Mouse (Mus musculus) lung, postnatal 4 days (tissue): ENCODE results near the gene C130060K24Rik.

Source experiments
- DNase-seq, 2 experiments: peaks; one replicate each; pipeline ENCODE4 v3.0.0; 2021

The C130060K24Rik gene

DNA sequence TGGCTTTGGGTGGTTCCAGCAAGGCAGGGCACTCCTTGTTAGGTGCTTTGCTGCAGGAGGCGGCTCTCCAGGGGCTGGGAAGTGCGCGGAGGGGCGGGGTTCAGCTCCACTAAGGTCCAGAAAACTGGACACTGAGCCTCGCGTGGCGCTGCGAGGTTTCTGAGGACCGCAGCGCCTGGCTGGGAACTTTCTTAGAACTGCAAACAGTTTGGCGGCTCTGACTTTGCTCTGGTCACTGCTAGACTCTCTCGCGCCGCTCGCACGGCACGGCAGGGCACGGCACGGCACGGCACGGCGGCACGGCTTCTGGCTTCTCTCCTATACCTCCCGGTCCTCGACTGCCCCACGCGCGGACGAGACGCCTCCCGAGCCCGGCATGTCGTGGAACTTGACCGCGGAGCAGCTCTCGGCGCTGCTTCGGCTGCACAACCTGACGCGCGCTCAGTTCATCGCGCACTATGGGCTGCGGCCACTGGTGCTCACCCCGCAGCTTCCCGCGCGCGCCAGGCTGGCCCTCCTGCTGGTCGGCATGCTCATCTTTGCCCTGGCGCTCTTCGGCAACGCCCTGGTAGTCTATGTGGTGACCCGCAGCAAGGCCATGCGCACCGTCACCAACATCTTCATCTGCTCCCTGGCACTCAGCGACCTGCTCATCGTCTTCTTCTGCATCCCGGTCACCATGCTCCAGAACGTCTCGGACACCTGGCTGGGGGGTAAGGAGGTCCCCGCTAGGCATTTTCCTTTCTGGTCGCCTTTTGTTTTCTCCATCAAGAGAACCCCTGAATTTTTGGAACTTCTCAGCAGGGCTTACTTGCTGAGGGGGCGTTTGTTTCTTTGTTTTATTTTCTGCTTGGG is at the start of gene C130060K24Rik:
Gene C130060K24Rik, plus strand, starts transcription at position 188 of the 855 bp plus-strand sequence.
- peak; percentile 6 to 25 for DNase-seq

DNA sequence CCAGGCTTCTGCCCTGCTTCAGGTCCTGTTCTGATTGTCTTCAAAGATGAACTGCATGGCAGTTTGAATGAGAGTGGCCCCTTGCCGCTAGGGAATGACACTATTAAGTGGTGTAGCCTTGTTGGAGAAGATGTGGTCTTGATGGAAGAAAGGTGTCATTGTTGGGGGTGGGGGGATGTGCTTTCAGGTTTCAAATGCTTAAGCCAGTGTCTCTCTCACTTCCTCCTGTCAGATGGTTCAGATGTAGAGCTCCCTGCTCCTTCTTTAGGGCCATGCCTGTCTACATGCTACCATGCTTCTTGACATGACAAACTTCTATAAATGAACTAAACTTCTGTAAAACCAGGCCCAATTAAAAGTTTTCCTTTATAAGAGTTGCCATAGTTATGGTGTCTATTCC is 46.7 kb upstream of the C130060K24Rik start:
- no peak for DNase-seq

DNA sequence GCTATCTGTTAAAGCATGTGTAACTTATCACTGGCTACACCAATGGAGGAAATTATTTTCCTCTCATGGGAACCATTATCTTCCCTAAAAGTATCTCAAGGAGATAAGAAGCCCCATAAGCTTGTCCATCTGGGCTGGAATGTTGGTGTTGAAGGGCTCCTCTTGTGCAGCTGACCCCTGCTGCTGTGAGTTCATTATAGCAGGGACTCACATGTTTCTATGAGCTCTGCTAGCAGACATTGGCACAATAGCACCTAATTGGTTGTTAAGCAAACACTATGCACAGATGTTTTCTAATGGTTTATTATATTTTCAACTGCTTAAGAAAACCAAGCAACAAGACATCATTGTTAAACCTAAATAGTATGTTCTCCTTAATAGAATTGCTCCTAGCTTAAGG is 41.5 kb upstream of the C130060K24Rik start:
- DNase-seq = no peak

DNA sequence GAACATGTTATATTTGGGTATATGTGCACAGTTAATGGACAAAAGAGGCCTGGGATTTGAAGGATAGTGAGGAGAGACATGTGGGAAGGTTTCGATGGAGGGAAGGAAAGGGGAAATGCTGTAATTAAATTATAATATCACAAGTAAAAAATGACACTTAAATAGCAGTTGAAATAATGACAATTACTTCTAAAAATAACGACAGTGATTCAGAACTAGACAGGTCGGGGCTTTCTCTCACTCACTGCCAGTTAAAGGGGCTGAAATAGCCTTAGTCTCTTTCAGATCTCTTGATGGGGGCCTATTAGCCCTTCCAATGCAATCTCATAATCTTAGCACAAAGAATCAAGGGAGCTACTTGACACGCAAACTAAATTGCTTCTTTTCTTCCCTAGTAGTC is 39.5 kb upstream of the C130060K24Rik start:
- DNase-seq = no peak

DNA sequence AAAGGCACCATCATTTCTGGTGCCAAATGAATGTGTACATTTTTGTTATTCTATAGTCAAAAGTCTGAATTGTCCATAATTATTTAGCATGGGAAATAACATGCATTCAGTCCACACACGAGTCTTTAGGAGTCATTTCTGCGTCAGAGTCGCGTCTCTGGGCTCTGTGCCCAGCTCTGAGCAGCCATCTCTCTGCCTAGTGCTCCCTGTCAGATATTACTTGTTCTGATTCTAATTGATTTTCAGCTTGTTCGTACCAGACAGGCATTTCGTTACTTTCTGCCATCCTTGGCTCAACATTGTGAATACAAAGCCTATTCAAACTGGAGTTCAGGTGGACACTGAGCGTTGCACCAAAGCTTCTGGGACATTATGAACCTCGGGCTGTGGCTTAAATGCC is 33.2 kb upstream of the C130060K24Rik start:
- no peak for DNase-seq

DNA sequence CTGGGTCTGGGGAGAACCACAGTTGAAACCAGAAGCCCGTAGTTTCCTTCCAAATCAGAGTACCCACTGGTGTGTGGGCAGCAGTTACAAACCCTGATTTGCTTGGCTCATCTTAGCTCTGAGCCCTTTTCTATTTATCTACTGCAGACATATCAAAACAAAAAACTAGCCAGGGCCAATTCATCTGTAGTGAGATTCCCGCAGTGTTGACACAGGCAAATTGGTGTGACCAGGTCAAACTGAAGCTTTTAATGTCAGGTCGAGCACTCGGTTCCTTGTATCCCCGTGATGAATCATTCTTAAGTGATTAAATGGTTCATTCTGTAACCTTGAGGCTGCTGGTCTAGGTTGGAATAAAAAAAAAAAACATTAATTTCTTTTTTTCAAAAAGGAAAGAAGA is 32.6 kb upstream of the C130060K24Rik start:
- no peak for DNase-seq

DNA sequence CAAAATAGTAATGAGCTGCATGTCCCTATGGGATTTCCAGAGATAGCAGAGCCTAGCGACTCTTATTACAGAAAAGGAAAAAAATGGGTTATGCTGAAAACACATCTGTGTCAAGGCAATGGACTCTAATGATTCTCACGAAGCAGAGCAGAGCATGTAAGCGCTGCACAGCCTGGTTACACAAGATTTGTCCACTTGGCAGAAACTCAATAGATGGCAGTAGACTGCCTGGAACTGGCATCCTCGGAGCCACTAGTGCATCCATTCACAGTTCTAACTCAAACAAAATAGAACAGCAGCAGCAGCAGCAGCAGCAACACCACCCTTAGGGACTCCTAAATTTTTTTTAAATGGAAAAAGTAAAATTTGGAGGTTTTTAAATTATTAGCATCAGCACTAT is 29.3 kb upstream of the C130060K24Rik start:
- no peak for DNase-seq

DNA sequence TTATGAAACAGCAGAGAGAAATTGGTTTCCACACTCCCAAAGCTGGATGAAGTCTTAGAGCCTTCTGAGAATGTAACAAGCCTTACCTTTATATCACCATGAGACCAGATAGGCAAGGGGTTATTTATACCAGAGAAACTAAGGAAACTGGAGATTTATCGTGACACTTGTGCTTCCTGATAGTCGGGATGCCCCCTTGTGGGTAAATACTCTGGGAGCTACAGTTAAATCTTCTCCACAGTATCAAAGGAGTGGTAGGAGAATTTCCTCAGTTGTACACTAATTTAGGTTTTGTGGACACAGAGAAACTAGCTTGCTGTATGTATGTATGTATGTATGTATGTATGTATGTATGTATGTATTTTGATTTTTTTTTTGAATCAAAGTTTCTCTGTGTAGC is 5.0 kb upstream of the C130060K24Rik start:
- no peak for DNase-seq

DNA sequence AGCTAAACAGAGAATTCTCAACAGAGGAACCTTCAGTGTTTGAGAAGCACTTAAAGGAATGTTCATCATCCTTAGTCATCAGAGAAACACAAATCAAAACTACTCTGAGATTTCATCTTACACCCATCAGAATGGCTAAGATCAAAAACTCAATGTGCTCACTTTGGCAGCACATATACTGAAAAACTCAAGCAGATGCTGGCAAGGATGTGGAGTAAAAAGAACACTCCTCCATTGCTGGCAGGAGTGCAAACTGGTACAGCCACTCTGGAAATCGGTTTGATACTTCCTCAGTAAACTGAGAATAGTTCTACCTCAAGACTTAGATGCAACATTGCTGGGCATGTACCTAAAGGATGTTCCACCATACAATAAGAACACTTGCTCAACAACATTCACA is 41.0 kb downstream of the C130060K24Rik start:
- no peak for DNase-seq

DNA sequence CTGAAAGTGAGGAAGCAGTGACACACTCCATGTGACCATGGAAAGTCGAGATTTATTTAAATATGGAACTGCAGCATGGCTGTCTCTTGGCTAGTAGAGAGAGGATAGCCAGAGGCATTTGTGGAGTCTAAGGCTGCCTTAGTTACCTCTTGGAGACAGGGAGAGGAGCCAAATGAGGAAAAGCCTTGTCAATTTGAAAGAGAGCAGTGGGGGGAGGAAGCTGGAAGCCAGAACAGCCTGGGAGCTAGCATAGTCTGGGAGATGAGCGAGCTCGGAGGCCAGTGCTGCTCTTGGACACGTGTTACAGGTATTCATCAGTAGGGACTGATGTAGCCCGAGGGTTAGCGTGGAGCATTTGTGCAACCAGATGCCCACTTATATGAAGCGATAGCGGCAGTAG is 46.2 kb downstream of the C130060K24Rik start:
- no peak for DNase-seq

DNA sequence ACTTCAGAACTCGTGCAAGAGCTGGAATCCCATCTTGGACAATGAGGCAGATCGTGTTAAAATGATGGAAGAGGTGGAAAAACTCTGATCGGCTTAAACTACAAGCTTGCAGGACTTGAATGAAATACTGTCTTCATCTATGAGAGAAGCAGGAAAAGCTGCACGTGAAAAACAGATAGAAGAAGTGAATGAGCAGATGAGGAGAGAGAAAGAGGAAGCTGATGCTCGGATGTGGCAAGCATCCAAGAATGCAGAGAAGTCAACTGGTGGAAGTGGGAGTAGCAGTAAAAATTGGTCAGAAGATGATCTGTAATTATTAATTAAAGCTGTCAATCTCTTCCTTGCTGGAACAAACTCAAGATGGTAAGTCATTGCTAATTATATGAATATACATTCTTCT is 52.3 kb downstream of the C130060K24Rik start:
- no peak for DNase-seq

DNA sequence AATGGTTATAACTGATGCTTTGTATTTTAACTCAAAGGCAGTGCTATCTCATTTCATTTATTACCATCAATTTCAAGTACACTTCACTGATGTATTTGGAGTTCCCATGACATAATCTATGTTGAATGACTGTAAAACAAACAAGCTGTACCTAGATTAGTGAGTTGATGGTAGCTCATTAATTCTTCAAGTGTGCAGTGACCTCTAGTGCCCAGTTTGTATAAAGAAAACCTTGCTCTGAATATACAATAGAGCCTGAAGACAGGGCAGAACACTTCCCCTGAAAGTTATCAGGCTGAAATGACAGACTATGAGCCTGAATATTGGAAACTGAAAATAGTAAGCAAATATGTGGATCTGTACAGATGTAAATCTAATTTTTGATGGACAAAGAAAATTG is 72.6 kb downstream of the C130060K24Rik start:
- DNase-seq = peak in 1 of 2 experiments; percentile 5

DNA sequence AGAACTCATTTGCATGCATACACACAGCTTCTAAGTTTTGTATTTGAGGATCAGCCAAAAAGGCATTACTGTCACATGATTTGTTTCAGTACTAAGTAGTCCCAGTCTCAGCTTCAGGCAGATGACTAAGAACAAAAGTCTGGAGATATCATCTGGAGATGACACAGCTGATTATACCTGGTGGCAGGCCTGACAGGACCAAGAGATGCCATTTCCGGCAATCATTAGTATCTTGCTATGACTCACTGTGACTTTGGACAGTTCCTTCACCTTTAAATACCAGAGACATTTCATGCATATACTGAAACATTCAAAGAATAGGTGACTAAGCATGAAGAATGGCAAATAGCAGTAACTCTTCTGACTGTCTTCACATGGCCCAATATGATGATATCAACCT is 84.4 kb downstream of the C130060K24Rik start:
- no peak for DNase-seq

DNA sequence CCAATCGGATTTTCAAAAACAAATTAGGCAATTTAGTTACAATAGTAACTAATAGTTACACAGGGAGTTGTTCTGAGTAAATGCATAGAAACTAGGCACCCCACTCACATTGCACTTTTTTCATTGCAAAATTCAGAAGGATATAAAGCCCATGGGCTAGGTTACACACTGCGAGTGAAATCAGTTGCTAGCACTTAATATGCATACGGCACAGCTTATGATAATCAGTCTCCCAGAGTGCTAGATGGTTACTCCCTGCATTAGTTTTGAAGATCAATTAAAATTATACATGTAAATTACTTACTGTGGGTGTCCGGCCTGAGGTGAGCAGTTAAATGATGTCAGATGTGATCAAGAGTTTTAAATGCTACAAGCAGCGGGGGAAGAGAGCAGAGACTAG is 89.4 kb downstream of the C130060K24Rik start:
- no peak for DNase-seq

DNA sequence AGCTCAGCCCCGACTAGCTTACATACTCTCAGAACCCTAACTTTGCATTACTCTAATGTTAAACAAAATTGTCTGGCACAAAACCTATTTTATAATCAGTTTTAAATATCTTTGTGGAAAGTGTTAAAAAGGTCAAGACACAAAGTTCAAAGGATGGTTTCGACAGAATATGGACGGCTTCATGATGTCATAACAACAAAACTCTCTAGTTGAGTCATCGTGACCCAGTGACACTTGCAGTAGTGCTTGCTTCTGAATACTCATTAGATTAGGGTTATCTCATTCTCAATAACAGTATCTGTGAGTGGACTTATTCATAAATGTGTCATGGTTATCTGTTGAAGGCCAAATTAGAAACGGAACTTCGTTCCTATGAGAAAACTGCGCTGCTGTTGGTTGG is 91.5 kb downstream of the C130060K24Rik start:
- DNase-seq = no peak

DNA sequence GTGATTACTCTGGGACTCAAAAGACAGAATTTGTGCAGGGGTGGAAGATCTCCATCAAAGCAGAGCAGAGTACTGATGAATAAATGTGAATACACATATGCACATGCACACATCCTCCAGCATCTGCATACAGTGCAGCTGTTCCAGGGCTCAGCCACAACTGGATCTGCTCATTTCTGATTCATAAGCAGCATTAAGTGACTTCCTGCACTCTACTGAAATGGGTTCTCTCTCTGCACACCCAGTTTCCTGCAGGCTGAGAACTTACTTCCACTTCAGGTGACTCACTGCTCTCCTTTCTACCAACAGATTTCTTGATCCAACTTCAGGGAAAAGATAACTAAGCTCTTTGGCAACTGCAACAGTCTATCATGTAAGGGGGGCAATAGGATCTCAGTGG is 117.9 kb downstream of the C130060K24Rik start:
- DNase-seq = no peak
